Mouse (Mus musculus): ENCODE measurements around the gene Tspo2.

DNA sequence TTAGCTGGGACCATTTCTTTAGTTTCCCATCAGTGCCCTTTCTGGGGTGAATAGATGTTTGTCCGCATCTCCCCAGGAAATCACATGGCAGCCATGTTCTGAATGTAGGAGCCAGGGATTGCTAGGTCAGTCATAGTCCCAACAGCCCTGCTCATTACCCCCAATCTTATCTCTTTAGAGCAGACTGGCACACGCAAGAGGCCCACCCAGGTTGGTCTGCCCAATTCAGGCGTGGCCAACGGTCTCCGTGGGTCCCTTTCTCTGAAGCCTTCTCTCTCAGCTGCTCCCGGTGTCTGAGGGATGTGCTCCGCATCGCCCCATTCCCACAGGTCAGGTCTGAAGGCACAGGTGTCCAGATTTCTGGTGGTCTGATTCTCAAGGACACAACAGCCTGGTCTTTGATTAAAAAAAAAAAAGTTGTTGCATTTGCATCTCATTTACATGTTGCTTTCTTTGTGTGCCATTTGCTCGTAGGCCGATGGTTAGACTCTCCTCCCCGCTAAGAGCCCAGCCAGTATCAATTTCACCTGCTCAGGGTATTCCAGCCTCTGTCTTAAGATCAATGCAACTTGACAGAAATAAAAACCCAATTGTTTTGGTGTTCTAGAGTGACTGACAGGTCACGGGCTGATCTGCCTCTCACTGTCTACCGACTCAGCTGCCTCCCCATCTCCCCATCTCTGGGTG lies 513 bp downstream of the Tspo2 start:
- no peak for TF ChIP-seq GATA1 (IDR thresholded peaks at IDR 0.05; ENCODE audit: borderline replicate concordance, low read length)
- TF ChIP-seq FLI1 (IDR thresholded peaks at IDR 0.05; ENCODE audit: low read length) = no peak

All from megakaryocyte, embryonic 14.5 days (primary cell).